Comparison of ENCODE assay signal across 25 mouse cellular contexts in the genomic region with DNA sequence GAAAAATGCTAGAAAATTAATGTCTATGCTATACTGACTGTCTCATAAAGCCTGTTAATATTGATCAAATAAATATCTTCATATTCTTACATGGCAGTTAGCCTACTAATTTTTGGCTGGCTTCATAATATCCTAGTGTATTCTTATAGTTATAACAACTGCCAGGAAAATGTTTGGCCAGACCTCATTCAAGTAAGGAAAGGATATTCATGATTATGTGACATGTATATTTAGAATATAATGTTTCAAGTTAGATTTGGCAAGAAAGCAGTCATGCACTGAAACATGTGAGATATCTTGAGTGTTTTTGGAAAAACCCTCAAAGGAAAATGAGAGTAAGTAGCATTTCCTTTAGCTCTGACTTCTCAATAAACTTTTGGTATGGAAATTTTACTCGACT.
A peak's percentile ranks its signal among the peaks of the same experiment; 100 is the strongest.
DNase-seq lines count a peak whose midpoint lies in the region; ATAC-seq and TF ChIP-seq lines count a peak whose summit lies in the region.
"Had no signal": no experiment of that assay in that cellular context is flagged by ENCODE, and none has a peak within 500 bp of the region (broad histone marks: within the 10 kb centered on the region; RNA-seq: fewer than 3 reads in every experiment).

No protein-coding gene starts in this region.

- ATAC-seq in forebrain, postnatal 0 days: no peak
- ATAC-seq in forebrain, embryonic 12.5 days (ENCODE audit: low FRiP score): no peak
- peak; percentile 47; the same call in 1 of the 2 replicates for ATAC-seq in lung, embryonic 14.5 days (ENCODE audit: insufficient read depth)
- no peak for ATAC-seq in lung, postnatal 0 days
- ATAC-seq: forebrain, embryonic 14.5 days; hindbrain, embryonic 16.5 days had no signal

- H3K4me1 ChIP-seq in forebrain, postnatal 0 days (ENCODE audit: insufficient read depth): no peaks in the 10 kb centered on the region; the same call in 1 of the 2 replicates
- no peaks in the 10 kb centered on the region for H3K4me1 ChIP-seq in forebrain, embryonic 12.5 days
- no peaks in the 10 kb centered on the region for H3K4me1 ChIP-seq in lung, embryonic 14.5 days (ENCODE audit: insufficient read depth)
- no peaks in the 10 kb centered on the region for H3K4me1 ChIP-seq in lung, postnatal 0 days (ENCODE audit: insufficient read depth, low read depth, low read length)
- H3K4me1 ChIP-seq: forebrain, embryonic 10.5 days; hindbrain, embryonic 10.5 days; hindbrain, embryonic 13.5 days had no signal

- H3K4me2 ChIP-seq in forebrain, postnatal 0 days (ENCODE audit: low read depth): no peak overlapping the region
- H3K4me2 ChIP-seq in forebrain, embryonic 12.5 days: no peak overlapping the region
- no peak overlapping the region for H3K4me2 ChIP-seq in lung, embryonic 14.5 days
- no peak overlapping the region for H3K4me2 ChIP-seq in lung, postnatal 0 days (replicated peaks; ENCODE audit: low read depth, low read length)
- H3K4me2 ChIP-seq: embryonic facial prominence, embryonic 13.5 days; heart, embryonic 12.5 days; heart, embryonic 15.5 days; hindbrain, embryonic 13.5 days had no signal

- no peak for TF ChIP-seq CTCF in forebrain, postnatal 0 days (IDR thresholded peaks at IDR 0.05; ENCODE audit: low read depth)
- no peak for TF ChIP-seq CTCF in lung, embryonic 14.5 days (IDR thresholded peaks at IDR 0.05; ENCODE audit: low read depth)
- TF ChIP-seq CTCF in lung, postnatal 0 days (IDR thresholded peaks at IDR 0.05): no peak

- no peaks in the 10 kb centered on the region for H3K27me3 ChIP-seq in forebrain, postnatal 0 days (ENCODE audit: insufficient read depth, low read length)
- no peaks in the 10 kb centered on the region for H3K27me3 ChIP-seq in forebrain, embryonic 12.5 days
- no peaks in the 10 kb centered on the region for H3K27me3 ChIP-seq in lung, embryonic 14.5 days (ENCODE audit: insufficient read depth, low read length)
- no peaks in the 10 kb centered on the region for H3K27me3 ChIP-seq in lung, postnatal 0 days (replicated peaks; ENCODE audit: insufficient read depth, low read length)
- H3K27me3 ChIP-seq: embryonic facial prominence, embryonic 13.5 days; heart, embryonic 12.5 days; heart, embryonic 15.5 days; hindbrain, embryonic 13.5 days had no signal

- H3K4me3 ChIP-seq in forebrain, postnatal 0 days (ENCODE audit: low read depth, low read length): no peak overlapping the region
- no peak overlapping the region for H3K4me3 ChIP-seq in forebrain, embryonic 12.5 days (replicated peaks)
- no peak overlapping the region for H3K4me3 ChIP-seq in lung, embryonic 14.5 days (ENCODE audit: low read depth, low read length)
- H3K4me3 ChIP-seq in lung, postnatal 0 days (ENCODE audit: low read depth, low read length): no peak overlapping the region
- H3K4me3 ChIP-seq: embryonic facial prominence, embryonic 13.5 days; forebrain, embryonic 10.5 days; heart, embryonic 12.5 days; heart, embryonic 15.5 days; hindbrain, embryonic 10.5 days; hindbrain, embryonic 13.5 days had no signal

- H3K9me3 ChIP-seq in forebrain, postnatal 0 days (ENCODE audit: low read length): no peaks in the 10 kb centered on the region
- no peaks in the 10 kb centered on the region for H3K9me3 ChIP-seq in forebrain, embryonic 12.5 days
- H3K9me3 ChIP-seq in lung, embryonic 14.5 days (ENCODE audit: low read depth, low read length): no peaks in the 10 kb centered on the region
- no peaks in the 10 kb centered on the region for H3K9me3 ChIP-seq in lung, postnatal 0 days (ENCODE audit: low read length)
- H3K9me3 ChIP-seq: embryonic facial prominence, embryonic 13.5 days; forebrain, embryonic 10.5 days; heart, embryonic 12.5 days; heart, embryonic 15.5 days; hindbrain, embryonic 10.5 days; hindbrain, embryonic 13.5 days had no signal

- no peaks in the 10 kb centered on the region for H3K36me3 ChIP-seq in forebrain, postnatal 0 days (ENCODE audit: insufficient read depth)
- no peaks in the 10 kb centered on the region for H3K36me3 ChIP-seq in forebrain, embryonic 12.5 days (replicated peaks)
- H3K36me3 ChIP-seq in lung, embryonic 14.5 days (ENCODE audit: insufficient read depth): no peaks in the 10 kb centered on the region
- H3K36me3 ChIP-seq in lung, postnatal 0 days (ENCODE audit: insufficient read depth, low read length): no peaks in the 10 kb centered on the region
- H3K36me3 ChIP-seq: embryonic facial prominence, embryonic 13.5 days; forebrain, embryonic 10.5 days; heart, embryonic 12.5 days; heart, embryonic 15.5 days; hindbrain, embryonic 10.5 days; hindbrain, embryonic 13.5 days had no signal

- DNase-seq in forebrain, postnatal 0 days: peak; percentile 35
- peak; percentile 80 for DNase-seq in lung, embryonic 14.5 days
- no peak for DNase-seq in lung, postnatal 36 days
- peak; percentile 30 for DNase-seq in lung, postnatal 0 days (ENCODE audit: low spot score)
- DNase-seq in lung, postnatal 4 days: no peak
- no peak for DNase-seq in adrenal gland, adult 2 months
- DNase-seq: adrenal gland, adult 8-10 months; adrenal gland, postnatal 25 days; B cell, adult 2 months; cerebellum, adult 2 months; cerebellum, adult 9-11 months; cerebellum, postnatal 25 days; gastrocnemius, postnatal 25 days; heart, adult 18-20 months; heart, postnatal 10 days; heart, postnatal 36 days had no signal

- H3K9ac ChIP-seq in forebrain, postnatal 0 days: no peak overlapping the region
- H3K9ac ChIP-seq in forebrain, embryonic 12.5 days: no peak overlapping the region
- no peak overlapping the region for H3K9ac ChIP-seq in lung, embryonic 14.5 days
- H3K9ac ChIP-seq in lung, postnatal 0 days (replicated peaks; ENCODE audit: low read depth): no peak overlapping the region
- H3K9ac ChIP-seq: embryonic facial prominence, embryonic 13.5 days; heart, embryonic 12.5 days; heart, embryonic 15.5 days; hindbrain, embryonic 13.5 days had no signal

- WGBS in forebrain, postnatal 0 days: 55% methylated on average over 1 of the region's 1 CpGs
- WGBS in forebrain, embryonic 12.5 days: 84% methylated on average over 1 of the region's 1 CpGs
- WGBS in lung, embryonic 14.5 days: 37% methylated on average over 1 of the region's 1 CpGs
- WGBS in lung, postnatal 0 days: 36% methylated on average over 1 of the region's 1 CpGs

- no peak for TF ChIP-seq EP300 in lung, postnatal 0 days (IDR thresholded peaks at IDR 0.05)

- H3K27ac ChIP-seq in forebrain, postnatal 0 days (ENCODE audit: low read depth, low read length): no peak overlapping the region
- H3K27ac ChIP-seq in forebrain, embryonic 12.5 days: no peak overlapping the region
- no peak overlapping the region for H3K27ac ChIP-seq in lung, embryonic 14.5 days (ENCODE audit: low read depth)
- no peak overlapping the region for H3K27ac ChIP-seq in lung, postnatal 0 days (ENCODE audit: low read length)
- H3K27ac ChIP-seq: embryonic facial prominence, embryonic 13.5 days; forebrain, embryonic 10.5 days; heart, embryonic 15.5 days; hindbrain, embryonic 10.5 days; hindbrain, embryonic 13.5 days had no signal

Comparison
In these comparisons a context has a peak if more than half of its experiments do, and no peak if none do; other contexts are left out.
1. DNase-seq: peak in forebrain, postnatal 0 days (single experiment), lung, embryonic 14.5 days (single experiment) and lung, postnatal 0 days (single experiment); none in lung, postnatal 36 days (single experiment), lung, postnatal 4 days (0 of 2) and adrenal gland, adult 2 months (single experiment).